Mouse (Mus musculus) cerebellum, adult 2 months (tissue): ENCODE data around the gene Cd5.

ENCODE experiments used
- CTCF ChIP-seq: fragments of 200-500 bp; IDR thresholded peaks from 2 replicates; pipeline ENCODE4 v1.5.1; 2011; ENCODE audit warnings: low read depth, mild to moderate bottlenecking, control low read depth, low read length, moderate library complexity, borderline replicate concordance; ENCODE audit not compliant: insufficient read depth
- POLR2A ChIP-seq: fragments of 200-500 bp; IDR thresholded peaks from 2 replicates; pipeline ENCODE4 v1.6.1; 2011; ENCODE audit warnings: low read length, control low read depth, borderline replicate concordance; ENCODE audit not compliant: insufficient read depth

GRCm38 (mm10) chr19:10740641-10741440, 2.0 kb upstream of the Cd5 start:
- TF ChIP-seq POLR2A, result no peak
- no peak for TF ChIP-seq CTCF
